Mouse (Mus musculus) adrenal gland, postnatal 10 days (tissue): ENCODE measurements around the gene Edrf1. TPM values are rescaled to one million over a fixed set of nuclear protein-coding genes. Genes with fewer than 3 reads are reported as not detected.

Source experiments
- DNase-seq: peaks from one replicate; pipeline ENCODE4 v3.0.0; 2021; ENCODE audit warnings: mixed read lengths
- long read RNA-seq, 2 experiments: library from polyadenylated mRNA; stranded (forward); transcript quantifications; one replicate each; pipeline ENCODE4 v2.0.0; 2021
- total RNA-seq, 2 experiments: library from RNA; stranded (reverse); gene quantifications; 2 replicates each; pipeline ENCODE4 v1.2.3; 2021

Edrf1 gene
- 10 to 100 TPM; 15.7 to 18.9 TPM for total RNA-seq
- long read RNA-seq, experiment 1, full-length matches to known transcripts = 5 of 11 reads
- long read RNA-seq, experiment 1, partial matches to known transcripts = 2 of 11 reads
- long read RNA-seq, experiment 1, other reads (novel, unspliced or antisense) = 4 of 11 reads
- long read RNA-seq, experiment 2, full-length matches to known transcripts = 5 of 11 reads
- long read RNA-seq, experiment 2, partial matches to known transcripts = 1 of 11 reads
- long read RNA-seq, experiment 2, other reads (novel, unspliced or antisense) = 5 of 11 reads

DNA sequence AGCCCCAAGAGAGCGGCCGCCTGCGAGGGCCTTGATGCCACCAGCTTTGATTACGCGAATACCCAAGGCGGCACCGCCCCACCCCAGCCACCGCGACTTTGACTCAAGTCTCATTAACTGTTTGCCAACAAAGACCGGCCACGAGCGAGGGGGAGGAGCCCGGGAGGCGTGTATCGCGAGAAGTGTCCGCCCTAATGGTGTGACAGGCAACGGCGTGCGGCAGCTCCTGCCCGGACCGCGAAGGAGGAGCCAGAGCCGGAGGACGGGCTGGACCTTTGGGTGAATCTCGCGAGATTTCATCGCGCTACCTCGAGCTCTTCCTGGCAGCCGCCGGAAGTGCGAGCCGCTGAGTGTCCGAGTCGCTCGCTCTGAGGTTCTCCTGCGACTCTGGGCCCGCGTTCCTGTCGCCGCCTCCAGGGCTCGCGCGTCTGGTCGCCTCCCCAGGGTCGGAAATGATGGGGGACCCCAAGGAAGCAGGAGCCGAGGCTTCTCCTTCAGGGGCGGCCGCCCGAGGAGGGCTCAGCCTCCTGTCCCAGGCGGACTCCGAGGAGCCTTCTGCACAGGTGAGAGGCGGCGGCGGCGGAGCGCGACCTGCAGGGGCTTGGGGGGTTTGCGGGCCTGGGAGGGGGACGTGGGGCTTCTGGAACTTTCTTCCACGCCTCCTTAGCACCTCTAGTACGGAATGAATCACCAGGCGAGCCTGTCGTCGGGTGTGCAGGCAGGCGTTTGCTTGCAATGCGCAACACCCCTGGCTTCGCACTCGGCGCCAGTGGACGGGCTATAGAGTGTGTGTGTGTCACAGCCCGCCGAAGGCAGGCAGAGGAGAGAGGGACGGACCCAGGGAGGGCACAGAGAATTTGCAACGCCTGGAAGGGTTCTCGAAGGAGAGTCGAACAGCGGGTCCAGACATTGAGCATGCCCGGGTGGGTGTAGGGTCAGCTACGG, at the start of gene Edrf1:
TSS of gene Edrf1 (plus strand) at position 183 of the 945 bp plus-strand sequence.
- peak; percentile 98 for DNase-seq

DNA sequence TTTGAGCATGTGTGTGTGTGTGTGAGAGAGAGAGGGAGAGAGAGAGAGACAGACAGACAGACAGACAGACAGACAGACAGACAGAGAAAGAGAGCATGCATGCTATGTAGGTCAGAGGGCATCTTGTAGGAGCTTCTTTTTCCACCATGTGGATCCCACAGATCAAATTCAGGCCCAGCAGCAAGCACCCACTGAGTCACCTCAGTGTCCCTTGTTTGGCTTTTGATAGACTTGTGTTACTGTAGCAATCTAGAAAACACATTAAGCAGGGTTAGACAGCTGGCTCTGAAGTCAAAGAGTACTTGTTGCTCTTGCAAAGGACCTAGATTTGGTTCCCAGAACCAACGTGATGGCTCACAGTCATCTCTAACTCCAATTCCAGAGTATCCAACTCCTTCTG, 45.6 kb upstream of the Edrf1 start:
- no peak for DNase-seq

DNA sequence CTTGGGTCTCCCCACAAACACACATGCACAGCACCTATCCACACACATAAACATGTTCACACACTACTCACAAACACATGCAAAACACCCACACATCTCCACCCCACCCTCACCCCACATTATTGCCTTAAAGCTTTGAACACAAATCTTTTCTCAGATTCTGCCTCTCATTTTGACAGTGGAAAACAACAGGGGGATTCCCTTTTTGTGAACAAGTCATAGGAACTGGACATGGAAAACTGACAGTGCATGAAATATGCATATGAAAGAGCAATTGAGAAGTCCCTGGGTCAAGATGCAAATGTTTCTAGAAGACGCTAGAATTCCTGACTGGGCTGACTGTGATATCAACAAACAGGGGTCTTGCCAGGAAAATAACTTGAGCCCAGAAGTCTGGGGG, 36.8 kb upstream of the Edrf1 start:
- DNase-seq = no peak

DNA sequence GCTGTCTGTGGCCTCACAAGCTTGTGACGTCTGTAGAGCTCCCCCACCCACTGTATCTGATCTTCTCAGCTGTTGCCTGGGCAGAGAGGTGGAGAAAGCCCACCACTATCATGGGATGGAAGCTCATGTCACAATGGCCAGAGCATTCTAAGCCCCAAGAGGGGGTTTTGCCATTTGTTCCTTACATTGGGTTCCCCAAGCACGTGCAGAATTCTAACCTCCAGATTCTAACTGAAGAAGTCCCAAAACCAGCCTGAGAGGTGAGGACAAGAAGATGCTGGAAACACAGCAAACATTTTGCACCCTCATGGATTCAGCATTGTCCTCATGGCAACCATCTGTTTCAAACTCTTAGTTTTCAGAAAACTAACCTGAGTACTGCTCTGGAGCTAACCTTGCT, 35.3 kb upstream of the Edrf1 start, which contains the start of gene Tex36:
TSS of gene Tex36 (minus strand) at position 101 of the 400 bp plus-strand sequence.
- DNase-seq = no peak

DNA sequence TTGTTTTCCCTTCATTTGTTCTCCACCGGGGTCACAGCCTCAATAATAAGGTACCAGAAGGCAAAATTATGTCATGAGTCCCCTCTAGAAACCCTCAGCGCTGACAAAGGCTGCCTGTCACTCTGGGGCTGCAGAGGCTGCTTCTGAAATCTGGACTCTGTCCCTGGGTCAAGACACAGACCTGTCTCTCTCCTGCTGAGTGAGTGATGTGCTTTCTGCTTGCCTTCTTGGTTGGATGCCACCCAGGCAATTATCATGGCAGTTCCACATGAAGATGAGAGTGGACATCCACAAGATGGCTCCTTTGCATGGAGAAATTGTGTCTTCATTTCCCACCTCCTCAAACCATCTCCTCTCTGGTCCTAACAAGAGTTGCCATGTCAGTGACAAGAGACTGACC, 34.2 kb upstream of the Edrf1 start:
- no peak for DNase-seq

DNA sequence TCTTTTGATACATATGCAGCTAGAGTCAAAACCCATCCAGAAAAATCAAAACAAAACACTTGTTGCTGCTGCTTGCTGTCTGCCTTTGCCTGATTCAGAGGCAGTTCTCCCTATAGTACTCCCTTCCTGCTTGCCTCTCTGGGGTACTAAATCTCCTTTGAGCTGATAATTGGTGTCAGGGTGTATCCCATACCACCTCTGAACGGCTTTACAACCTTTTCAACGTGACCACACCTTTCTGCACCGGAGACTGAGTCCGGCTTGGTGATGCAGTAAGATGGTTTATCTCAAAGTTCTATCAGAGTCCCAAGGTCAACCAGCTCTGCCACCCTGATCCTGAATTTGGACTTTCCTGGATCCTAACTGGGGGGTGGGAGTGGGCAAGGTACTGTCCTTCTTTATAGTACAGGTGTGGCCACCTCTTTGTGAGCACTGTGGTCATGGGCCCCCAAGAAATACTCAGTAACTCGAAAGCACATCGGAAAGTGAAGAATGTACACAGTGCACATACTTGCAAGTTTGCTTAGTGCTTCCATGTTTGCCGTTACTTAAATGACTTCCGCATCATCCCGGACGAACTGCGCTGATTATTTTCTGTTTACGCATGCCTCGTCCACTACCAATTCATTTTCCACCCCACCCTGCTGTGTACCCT, 32.8 kb upstream of the Edrf1 start:
- DNase-seq = no peak

DNA sequence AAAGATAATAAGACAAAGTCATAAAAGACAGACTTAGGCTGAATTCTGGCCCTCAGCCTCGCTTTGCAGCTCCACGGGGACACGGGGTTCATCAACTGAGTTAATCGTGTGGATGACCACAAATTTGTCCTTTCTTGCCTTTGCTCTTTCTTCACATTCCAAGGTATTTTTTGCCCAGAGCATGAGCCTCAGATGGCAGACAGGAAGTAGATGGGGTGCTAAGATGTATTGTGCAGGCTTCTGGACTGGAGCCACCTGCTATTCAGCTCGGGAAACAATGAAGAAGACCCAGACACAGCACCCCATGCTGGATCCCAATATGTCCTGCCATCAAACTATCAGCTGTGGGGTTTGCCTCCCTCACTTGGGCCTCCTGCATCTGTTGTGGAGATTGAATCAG, 30.0 kb upstream of the Edrf1 start:
- no peak for DNase-seq

DNA sequence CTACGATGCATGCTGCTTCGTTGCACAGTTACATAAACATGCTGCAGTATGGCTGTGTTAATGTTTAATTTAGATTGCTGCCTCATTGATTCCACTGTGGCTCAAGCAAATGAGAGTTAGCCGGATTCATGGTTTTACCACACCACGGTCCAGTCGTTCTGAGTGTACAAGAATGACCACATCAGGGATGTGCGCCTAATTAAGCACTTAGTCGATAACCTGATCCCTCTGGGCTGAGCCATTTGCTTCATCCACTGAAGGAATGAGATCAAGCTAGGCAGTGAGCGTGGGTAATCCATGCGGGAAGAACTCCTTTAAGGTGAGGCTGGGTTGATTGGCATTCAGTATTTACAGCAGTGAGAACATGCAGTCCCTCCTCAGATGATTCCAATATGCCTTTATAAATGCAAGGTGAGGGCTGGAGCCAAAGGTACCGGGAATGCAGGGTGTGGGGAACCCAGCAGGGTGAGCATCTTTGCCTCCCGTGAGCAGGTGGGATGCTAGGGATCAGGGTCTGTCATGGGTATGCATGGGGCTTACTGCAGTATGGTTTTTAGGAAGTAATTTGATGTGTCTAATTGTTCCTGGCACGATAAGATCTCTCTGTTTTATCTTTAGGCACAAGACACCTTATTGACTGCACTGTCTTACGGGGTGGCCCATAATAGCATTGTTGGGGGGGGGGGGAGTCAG, 29.3 kb upstream of the Edrf1 start:
- DNase-seq = no peak

DNA sequence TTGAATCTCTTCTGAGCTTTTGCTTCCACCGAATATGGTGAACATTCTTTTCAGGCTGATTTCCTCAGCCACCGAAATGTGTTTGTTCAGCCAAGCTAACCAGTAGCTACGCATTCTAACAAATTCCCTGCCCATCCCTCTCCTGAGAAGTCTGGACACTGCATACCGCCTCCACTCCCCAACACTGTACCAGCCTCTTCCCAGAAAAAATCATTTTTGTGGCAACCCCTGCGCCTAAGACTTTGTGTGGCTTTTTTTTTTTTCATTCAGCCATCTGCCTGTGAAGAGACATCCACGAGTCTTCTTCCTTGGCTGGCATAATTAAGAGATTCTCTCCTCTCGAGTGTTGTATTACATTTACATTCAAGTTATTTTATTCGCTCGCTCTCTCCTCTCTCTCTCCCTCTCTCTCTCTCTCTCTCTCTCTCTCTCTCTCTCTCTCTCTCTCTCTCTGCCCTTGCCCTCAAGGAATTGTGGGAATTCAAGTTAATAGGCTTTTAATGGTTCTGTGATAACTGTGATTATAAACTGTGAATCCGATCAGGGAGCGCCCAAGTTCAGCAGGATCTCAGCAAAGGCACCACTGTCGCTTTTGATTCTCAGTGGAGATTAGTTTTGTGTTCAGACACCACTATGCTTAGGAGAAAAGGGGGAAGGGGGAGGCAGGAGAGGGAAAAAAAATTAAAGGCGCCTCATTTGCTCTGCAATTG, 28.6 kb upstream of the Edrf1 start:
- no peak for DNase-seq

DNA sequence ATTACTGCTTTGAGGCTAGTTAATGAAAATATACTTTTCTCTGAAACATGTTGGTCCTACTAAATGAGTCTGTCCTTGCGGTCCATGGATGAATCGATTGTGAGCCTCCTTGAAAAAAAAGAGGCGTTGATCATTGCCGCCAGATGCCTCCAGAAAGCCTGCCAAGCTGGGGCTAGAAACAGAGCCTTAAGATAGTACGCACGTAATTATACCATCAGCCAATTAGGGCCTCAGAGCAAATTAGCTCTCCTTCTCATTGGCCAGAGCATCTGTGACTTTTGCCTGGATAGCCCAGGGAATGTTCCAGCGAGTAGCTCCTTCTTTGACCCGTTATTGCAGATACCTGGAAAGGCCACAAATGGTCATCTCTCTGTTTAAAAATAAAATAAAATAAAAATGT, 27.8 kb upstream of the Edrf1 start:
- DNase-seq = no peak

DNA sequence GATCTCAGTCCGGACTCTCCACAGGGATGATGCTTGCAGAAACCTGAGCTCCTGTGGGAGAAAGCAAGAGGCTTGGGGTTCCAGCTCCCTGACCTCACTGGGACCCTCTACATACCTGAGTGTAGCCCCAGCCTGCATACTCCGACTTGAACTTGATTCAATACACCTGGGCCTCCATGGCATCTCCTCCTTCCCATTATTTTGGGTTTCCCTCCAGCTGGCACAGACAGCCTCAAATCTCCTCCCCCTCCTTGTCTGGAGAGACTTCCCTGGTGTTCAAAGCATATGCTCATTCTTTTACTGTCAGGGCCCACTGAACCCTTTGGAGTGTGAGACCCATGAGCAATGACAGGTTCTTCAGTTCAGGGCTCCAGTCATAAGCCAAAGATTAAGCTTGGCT, 24.4 kb upstream of the Edrf1 start:
- no peak for DNase-seq

DNA sequence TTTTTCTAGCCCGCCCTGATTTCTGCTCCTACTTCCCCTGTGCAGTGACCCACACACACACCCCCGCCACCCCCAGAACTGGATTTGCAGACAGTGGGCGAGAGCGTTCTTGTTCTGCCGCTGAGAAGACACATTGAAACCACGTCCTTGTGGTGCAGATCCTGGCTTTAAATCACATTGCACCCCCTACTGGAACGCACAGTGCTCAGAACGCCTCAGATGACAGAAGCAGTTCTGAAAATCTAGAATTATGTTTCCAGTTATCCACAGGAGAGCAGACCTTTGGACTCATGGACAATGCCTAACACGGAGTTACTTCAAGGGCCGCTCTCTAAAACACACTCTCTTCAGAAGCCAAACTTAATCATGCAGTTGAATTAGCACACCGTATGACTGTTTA, 16.6 kb upstream of the Edrf1 start:
- DNase-seq = peak; percentile 32

DNA sequence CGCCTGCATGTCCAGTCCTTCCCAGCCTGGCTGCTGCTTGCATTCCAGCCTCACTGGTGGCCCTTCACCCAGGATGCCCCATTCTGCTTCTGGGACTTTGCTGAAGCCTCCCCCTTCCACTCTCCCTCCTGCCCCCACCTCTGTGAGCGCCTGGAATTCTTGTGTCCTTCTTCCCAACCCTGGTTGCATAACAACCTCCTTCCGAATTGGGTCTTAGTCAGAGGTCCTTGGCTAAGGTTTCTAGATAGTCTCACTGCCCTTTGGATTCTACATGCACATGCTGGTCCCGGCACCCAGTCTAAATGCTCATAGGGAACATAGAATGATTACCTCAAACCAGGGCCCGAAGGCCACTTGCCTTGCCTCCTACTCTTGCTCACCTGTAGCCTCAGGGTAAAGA, 14.1 kb upstream of the Edrf1 start:
- DNase-seq = peak; percentile 22

DNA sequence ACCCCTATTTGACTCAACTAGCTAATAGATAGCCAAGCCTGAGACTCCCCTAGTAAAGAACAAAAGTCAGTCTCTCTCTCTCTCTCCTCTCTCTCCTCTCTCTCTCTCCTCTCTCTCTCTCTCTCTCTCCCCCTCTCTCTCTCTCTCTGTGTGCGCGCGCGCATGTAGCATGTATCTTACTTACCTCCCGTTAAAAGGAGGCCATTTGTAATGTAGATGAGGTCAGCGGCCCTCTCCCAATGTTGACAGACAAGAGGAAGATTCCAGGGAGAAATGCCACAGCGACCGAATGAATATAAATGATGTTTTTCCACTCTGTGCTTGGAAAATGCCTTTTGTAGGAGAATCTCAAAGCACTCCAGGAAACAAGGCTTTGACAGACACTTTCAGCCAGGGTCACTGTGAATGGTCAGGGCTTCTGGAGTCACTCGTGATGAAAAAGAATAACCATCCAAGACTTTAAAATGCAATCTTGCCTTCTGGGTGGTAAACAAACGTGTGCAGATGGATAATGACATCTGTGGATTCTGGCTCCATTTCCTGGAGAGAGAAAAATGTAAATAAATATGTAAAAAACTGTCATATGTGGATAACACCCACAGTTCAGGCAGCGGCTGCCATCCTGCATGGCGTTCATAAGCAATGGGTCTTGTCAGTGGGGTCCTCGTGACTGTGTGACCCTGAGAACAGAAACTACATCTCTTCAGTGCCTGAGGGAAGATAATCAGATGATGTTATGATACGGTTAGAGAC, 10.0 kb upstream of the Edrf1 start:
- DNase-seq = no peak

DNA sequence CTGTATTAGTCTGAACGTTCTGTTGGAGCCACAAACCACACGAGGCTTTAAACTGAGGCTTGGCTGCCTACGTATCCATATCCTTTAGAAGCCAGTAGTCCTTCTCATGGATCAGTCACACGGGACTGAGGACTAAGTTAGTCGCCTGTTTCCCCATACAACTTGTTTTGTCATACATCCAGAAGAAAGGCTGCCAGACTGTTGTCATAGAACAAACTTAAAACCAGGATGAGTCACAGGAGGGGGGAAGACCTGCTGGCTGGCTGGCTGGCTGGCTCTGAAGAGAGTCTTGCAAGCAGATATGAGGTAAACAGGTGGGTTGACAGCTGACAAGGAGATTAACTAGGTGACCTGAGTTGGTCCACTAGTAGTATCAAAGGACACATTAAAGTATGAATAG, 6.5 kb upstream of the Edrf1 start:
- DNase-seq = no peak

DNA sequence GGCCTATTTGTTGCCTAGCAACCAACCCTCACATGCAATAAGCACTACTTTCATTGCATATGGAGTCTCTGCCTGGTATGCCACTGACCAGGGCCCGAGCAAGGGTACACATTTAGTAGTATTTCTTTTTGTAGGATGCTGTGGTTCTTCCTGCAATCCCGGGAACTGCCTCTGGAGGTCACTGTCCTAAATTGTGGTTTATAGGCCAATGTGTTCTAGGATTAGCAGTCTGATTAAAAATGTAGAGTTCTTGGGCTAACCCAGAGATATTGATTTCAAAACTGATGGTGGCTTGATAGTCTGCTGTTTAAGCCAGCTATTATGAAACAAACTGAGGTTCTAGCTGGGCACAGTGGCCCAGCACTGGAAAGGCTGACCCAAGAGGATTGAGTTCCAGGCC, 4.9 kb upstream of the Edrf1 start:
- peak; percentile 71 for DNase-seq

DNA sequence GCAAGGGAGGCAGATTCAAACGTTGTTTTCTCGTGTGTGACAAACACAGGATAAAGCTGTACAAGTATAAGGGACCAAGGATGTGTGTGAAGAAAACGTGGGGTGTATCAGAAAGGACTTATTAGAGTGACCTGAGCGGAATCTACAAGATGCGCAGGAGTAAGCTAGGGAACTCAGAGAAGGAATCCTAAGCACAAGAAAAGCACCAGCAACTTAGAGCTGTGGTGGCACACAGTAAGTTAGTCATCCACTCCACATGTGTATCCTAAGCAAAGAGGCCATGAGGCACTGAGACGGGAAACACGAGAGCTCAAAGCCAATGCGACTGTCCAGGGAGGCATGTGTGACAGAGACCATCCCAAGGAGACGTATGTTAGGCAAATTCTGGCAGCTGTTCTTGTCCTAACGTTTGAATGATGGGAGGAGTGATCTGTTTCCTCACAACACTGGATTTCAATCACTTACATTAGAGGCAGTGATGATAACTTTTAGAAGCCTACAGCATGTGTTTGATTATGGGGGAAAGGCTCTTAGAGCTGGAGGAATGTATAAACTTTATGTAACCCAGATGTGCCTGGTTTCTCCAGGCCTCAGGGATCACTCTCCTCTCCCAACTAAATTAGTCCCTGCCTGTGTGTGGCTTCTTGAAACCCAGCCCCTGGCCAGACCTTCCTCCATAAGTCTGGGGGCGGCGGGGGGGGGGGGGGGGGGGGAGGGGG, 2.3 kb upstream of the Edrf1 start:
- no peak for DNase-seq

DNA sequence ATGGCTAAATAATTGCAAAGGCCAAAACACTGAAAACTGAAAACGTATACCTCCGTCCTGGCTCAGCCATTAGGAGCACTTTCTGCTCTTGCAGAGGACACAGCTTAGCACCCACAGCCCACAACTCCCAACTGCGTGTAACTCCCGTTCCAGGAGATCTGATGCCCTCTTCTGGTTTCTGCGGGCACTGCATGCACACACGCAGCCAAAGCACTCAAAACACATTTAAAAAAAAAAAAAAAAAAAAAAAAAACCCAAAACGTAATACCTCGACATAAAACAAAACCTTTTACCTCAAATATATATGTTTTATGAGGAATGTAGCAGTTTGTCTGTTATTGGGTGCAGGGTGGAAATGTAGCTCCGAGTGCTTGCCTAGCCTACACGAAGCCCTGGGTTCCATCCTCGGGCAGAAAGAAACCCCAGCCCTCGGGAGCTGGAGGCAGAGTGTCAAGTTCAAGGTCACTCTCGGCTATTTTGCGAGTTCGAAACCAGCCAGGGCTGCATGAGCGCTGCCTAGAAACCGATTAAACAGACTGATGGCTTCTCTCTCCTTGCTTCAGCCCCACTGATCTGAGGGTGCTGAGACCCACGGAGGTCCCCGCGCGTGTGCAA, 498 bp upstream of the Edrf1 start:
- DNase-seq = peak; percentile 92

DNA sequence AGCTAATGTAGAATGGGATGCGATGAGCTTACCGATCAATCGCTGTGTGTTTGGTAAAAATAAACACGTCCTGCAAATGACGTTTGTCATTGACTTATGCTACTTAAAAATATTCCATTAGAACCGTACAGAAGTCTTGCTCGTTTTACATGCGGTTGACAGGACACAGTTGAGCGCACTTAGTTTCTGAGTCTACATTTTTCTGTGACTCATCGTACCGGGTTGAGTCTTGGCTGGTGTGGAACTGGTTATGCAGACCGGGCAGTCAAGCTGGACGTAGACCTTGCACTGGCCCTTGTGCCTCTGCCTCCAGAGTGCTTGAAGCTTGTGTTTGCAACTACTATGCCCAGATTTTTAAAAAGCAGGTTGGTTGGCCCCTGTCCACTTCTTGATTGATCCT, 963 bp downstream of the Edrf1 start:
- peak; percentile 42 for DNase-seq

DNA sequence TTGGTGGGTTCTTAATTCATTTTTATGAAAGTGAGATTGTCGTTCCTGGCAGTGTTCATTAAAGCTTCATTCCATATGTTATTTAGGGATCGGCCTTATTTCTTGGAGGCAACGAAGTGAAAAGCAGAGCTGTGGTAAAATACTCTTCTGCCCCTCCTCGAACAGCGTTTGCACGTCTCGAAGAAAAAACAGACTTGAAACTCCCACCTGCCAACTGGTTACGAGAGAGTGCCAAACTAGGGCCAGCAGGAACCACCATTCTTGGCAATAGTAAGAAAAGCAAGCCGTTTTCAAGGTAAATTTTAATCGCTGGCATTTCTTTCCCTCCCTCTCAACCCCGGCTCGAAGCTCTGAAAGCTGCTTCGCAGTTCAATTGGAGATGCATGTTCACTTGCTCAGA, 1.5 kb downstream of the Edrf1 start:
- DNase-seq = no peak
